Mouse (Mus musculus): ENCODE data around the gene Trim28.

Gene Trim28

DNA sequence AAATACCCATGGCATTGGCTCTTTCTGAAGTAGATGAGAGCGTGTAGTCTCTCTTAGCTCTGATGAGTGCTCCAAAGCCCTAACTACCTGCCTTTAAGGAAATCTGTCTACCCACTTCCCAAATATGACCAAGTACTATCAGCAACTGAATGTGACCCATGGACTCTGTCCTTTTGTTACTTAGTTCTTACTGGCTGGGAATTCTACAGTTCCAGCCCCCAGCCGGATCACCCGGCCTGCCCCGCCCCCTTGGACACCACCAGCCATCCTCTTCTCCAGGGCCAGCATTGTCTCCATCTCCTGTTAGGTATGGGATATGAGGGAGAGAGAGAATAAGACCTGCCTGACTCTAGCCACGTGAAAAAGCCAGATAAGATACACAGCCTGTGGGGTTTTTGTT lies 861 bp upstream of the Trim28 start, which contains the start of gene Slc27a5:
Gene Slc27a5, minus strand, starts transcription at position 140 of the 400 bp plus-strand sequence.
- DNase-seq (ENCODE audit: low spot score in 2 of 2): no peak

DNA sequence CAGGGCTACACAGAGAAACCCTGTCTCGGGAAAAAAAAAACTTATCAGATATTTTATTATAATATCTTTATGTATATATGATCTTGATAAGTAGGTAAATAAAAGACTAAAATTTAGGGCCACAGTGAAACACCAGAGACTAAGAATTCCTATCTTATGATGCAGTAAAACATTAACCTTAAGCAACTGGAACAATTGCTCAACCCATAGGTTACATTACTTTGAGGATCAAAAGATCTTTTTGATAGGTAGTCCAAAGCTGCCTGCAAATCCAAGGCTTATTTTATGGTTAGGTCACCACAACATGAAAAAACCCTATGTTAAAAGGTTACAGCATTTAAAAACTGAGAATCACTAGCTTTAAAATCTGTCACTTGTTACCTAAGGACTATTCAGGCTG lies 2.7 kb downstream of the Trim28 start:
- no peak for DNase-seq (ENCODE audit: low spot score in 2 of 2)

DNA sequence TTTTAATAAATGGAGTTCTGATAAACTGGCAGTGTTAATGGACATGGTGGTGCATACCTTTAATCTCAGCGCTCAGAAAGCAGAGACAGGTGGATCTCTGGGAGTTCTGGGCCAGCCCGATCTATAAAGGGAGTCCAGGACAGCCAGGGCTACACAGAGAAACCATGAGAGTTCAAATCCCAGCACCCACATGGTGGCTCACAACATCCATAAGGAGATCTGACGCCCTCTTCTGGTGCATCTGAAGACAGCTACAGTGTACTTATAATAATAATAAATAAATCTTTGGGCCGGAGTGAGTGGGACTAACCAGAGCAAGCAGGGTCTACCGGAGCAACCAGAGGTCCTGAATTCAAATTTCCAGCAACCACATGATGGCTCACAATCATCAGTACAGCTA lies 4.5 kb downstream of the Trim28 start:
- DNase-seq (ENCODE audit: low spot score in 2 of 2): no peak

DNA sequence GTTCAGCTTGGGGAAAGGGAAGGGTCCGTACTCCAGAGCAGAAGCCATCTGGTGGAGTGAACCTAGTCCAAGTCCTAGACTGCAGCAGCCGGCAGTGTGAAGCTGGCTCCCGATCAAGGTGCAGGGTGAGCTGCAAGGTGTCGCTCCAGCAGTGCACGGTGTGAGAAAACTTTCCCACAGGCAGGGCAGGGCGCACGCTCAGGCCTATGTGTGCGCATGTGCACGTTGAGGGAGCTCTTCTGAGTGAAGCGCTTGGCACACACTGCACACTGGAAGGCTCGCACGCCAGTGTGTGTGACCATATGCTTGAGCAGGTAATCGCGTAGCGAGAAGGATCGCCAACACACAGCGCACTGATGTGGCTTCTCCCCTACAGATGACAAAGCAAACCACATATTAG lies 7.1 kb downstream of the Trim28 start:
- DNase-seq (ENCODE audit: low spot score in 2 of 2): no peak

DNA sequence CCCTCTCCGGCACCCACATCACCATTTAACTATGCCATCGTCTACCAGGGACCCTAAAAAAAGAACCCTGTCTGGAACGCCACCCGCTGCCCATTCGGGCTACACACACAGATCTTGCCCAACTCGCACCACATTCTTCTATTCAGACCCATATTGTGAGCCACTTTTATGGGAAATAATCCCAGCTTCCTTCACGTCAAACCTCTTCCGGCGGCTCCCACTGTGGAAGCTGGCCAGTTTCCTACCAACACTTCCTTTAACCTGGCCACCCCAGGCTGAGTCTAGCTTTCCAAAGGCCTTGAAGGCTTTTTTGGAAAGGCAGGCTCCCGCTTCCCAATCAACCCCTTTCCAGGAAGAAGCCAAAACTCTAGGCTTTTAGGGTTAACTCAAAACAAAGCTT lies 7.6 kb downstream of the Trim28 start:
- no peak for DNase-seq (ENCODE audit: low spot score in 2 of 2)

DNA sequence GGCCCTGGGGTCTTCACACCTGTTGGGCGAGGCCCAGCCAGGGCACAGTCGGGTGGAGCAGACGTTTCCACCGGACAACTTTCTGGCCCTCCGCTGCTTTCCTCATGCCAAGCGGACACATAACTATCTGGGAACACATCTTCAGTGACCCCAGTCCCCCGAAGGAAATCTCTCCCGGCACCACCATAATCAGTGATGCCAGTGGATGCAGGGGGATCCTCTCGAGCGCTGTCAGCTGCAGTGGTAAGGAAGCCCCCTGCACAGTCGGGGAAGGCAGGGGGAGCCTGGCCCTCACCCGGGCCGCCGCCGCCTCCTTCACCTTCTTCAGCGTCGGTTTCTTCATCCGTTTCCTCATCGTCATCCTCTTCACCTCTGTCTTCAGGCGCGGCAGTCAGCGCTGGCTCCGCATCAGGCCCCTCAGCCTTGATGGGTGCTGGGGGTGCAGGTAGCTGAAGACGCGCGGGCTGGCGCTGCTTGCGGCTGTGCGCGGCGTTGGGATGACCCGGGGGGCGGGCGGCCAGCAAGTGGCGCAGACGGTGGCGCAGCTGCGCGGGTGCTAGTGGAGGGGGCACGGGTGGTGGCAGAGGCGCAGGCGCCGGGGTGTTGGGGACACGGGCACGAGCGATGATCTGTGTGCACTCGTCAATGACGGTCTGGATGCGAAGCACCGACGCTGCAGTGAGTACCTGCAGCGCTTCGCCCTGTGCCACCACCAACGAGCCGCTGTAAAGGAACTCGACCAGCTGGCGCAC lies 8.6 kb downstream of the Trim28 start:
- no peak for DNase-seq (ENCODE audit: low spot score in 2 of 2)

DNA sequence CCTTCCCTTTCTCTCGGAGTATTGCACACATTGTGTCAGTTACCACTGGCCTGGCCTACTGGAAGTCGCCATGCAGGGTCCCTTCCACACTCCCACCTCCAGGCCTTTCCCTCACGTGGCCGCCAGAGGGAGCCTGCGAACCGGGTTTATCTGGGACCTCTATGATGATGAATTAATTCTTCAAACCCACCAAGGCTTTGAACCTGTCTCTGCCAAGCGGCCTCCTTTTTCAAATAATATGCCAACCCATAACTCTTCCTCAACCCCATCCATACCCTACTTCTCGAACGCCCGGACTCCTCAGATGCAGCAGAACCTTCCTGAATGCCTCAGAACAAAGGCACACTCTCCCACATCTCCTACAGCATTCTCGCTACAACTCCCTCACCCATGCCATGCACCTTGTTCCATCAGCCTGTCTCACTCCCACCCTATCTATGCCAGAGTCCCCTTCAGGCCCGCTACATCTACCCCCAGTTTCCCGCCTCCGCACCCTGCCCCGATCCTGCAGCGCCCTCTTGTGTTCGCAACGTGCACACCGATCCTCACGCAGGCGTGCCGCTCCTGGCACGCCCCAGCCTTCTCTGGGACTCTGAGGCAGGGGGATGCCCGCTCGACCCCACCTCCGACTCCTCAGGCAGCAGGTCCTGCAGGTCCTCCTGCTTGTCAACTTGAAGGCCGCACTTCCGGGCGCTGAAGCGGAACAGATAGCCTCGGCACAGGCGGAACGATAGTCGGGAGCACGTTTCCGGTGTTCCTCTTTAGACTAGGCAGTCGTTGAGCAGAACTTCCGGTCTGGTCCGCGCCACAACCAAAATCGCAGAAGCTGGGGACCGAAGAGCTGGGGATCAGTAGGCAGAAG lies 10.5 kb downstream of the Trim28 start:
- DNase-seq (ENCODE audit: low spot score in 2 of 2): peak; percentile 82 to 90

DNA sequence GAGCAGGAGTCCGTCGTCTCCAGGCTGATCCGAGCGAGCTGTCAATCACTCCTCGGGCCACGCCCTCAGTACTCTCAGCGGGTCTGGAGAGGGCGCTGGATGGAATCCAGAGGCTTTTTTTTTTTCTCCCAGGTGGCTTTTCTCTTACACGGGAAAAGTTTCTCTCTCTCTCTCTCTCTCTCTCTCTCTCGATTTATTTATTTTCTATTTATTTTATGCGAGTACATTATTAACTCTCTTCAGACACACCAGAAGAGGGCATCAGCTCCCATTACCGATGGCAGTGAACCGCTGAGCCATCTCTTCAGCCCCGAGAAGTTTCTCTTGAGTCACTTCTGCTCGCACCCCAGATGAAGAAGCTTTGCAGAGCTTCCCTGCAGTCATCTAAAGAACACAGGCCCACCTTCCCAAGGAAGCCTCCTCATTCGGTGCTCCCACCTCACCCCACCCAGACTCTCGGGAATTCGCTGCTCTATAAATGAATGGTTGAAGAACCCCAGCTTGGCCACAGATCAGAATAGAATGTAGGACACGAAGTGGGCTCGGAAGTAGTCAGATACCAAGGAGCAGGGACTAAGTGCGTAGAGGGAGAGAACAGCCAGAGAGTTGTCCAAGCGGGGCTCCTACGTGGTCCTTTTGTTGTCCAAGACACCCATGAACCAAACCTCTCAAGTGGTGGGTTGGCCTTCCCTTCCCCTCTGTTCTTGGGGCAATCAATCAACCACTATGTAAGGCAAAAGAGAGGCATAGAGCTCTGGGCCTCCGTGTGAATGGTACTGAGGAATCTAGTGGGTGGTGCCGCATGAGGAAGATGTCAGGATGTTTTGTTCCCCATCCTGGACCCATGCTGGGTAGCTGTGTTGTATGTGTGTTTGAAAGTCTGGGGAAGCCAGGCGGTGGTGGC lies 11.3 kb downstream of the Trim28 start, which contains the start of gene Zbtb45:
Gene Zbtb45, minus strand, starts transcription at position 30 of the 904 bp plus-strand sequence.
- no peak for DNase-seq (ENCODE audit: low spot score in 2 of 2)

DNA sequence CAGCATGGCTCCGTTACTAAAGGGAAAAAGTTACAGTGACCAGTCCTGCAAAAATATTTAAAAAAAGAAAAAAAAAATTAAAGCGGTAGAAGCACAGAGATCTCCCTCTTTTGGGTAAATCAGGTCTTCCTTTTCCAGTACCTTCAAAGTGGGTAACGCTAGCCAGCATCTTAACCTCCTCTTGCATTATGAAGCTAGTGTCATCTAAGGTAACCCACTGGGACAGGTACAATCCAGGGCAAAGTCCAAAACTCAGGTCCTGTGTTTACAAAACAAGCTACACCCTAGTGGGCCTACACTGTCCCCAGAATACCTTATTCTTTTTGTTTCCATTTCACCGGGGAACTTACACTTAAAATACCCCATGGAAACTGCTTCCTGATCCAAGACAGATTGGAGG lies 14.8 kb downstream of the Trim28 start:
- no peak for DNase-seq (ENCODE audit: low spot score in 2 of 2)

DNA sequence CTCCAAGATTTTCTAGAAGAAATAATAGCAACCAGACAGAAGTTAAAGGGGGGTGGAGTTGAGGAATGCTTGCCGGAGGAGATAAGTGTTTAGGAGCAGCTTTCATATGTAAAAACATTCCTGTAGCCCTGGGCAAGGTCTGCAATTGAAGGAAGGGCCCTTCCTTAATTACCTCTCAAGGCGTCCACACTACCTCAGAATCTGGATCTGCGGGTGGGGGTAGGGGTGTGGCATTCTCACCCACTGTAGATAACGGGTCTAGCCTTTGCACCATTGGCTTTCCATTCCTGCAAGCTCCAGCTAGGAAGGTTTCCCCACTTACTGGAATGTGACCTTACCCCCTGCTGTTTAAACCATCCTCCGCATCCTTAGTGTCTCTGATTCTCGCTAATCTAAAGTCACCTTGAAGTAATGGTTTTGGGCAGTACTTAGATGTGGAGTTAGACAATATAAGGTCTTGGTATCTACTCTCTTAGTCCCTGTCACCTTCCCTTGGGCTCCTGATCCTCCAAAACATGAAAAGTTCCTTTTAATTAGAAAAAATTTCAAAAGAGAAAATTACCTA lies 15.4 kb downstream of the Trim28 start:
- DNase-seq (ENCODE audit: low spot score in 2 of 2): no peak

DNA sequence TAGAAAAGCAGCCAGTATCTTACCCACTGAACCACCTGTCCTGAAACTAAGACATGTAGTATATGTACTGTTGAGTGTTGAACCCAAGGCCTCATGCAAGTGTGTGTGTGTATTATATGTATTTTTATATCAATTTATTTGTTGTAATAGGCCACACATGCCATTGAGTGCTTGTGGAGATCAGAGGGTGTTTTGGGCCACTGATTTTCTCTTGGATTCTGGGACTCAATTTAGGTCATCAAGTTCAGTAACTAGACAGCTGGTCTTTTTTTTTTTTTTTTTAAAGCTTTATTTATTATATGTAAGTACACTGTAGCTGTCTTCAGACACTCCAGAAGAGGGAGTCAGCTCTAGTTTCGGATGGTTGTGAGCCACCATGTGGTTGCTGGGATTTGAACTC lies 16.3 kb downstream of the Trim28 start:
- DNase-seq (ENCODE audit: low spot score in 2 of 2): no peak

DNA sequence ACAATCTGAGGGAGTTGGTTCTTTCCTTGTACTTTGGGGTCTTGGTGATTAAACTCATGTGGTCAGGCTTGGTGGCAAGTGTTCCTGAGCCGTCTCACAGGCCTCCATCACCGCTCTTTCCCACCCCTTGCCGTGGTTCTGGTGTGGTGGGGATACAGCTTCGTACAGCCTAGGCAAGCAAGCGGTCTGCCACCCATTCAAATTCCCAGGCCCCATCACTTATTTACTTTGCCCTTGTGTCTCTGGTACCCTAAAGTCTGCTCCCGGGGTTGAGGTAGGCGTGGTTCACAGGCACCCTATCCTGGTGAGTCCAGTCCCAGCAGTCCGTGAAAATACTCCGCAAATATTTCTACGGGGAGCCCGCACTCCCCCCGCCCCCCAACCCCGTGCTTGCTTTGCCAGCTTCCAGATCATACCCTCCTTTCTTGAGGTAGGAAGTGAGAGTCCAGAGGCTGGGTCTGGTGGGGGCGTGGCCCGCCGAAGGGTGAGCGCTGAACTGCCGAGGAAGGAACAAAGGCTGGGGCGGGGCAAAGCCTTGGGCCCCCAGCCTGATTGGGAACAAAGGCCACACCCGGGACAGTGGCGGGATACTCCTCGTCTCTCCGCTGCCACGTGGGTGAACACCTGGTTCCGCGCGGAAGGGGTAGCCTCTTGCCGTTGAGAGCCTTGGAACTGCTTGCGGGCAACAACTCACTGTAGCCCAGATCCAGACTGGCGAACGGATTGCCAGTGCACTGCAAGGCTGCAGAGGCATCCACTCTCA lies 24.0 kb downstream of the Trim28 start:
- DNase-seq (ENCODE audit: low spot score in 2 of 2): peak; percentile 47 to 49

DNA sequence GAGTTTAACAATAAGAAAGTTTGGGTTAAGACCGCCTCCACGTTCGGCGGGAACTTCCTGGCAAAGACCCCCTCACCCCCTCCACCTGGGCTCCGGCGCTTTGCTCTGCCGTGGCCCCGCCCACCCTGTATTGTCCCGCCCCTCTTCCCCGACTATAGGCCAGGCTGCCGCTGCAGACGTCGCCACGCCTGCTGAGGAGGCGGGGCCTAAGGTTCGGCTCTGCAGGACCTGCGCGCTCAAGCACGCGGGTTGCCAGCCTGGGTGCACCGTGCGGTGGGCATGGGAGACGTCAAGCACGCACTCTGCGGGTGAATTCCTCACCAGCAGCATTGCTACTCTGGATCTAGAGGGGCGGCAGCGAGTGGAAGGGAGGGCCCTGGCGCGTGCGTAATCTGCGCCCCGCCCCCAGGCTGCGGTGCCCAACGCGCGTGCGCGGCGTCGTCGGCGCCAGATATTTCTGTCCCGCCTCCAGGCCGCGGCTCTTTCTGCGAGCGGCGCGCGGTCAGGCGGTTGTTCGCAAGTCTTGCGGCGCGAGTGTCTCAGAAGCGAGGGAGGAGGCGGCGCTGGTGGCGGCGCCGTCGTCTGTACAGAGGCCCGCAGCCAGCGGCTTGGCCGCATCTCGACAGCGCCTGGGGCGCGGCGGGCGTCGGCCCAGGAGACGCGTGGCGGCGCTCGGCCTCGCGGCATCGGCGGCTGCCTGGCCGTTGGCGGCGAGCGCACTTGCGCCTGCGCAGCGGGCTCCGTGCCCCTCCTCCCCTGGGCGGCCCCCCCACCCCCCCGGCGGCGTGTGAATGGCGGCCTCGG lies 25.2 kb downstream of the Trim28 start:
- peak; percentile 89 to 91 for DNase-seq (ENCODE audit: low spot score in 2 of 2)

DNA sequence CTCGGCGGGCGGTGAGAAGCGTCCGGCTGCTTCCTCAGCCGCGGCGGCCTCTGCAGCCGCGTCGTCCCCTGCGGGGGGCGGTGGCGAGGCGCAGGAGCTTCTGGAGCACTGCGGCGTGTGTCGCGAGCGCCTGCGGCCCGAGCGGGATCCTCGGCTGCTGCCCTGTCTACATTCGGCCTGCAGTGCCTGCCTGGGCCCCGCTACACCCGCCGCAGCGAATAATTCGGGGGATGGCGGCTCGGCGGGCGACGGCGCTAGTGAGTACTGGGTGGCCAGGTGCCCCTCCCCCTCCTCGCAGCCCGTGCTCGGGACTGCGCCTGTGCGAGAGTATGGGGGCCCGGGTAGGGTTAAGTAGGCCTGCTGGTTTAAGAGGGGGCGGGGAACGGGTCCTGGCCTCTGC lies 25.9 kb downstream of the Trim28 start:
- peak; percentile 50 to 65 for DNase-seq (ENCODE audit: low spot score in 2 of 2)

DNA sequence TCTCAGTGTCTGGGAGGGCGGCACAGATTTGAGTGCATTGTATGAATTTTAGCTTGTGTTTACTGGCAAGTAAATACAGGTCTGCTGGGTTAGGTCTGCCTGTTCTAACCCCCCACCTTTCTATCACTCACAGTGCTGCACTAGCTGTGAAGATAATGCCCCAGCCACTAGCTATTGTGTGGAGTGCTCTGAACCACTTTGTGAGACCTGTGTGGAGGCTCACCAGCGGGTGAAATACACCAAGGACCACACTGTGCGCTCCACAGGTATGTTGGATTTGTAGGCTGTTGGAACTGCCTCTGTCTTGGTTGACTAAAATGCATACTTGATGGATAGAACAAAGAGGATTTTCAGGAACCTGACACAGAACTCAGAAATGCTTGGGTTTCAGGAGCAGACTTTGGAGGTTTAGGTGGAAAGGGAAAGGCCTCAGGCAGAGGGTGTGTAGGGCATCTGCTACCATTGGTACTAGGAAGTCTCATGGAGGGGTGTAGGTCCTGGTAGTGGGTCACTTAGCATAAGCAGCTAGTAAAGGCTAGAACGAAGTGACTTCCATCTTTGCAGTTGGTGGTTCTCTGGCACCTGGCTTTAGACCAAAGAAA lies 26.7 kb downstream of the Trim28 start:
- no peak for DNase-seq (ENCODE audit: low spot score in 2 of 2)

DNA sequence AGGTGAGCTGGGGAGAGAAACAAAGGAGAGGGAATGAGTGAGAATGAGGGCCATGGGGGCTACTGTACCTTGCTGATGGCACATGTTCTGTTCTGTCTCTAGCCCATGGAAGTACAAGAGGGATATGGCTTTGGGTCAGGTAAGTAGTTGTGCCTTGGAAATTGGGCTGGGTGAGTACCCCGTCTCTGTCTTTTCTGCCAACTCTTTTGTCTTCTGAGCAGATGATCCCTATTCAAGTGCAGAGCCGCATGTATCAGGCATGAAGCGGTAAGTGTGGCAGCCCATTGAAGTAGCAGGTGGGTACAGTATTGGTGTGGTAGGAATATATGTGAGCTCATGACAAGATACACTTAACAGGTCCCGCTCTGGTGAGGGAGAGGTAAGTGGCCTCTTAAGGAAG lies 30.1 kb downstream of the Trim28 start:
- no peak for DNase-seq (ENCODE audit: low spot score in 2 of 2)

DNA sequence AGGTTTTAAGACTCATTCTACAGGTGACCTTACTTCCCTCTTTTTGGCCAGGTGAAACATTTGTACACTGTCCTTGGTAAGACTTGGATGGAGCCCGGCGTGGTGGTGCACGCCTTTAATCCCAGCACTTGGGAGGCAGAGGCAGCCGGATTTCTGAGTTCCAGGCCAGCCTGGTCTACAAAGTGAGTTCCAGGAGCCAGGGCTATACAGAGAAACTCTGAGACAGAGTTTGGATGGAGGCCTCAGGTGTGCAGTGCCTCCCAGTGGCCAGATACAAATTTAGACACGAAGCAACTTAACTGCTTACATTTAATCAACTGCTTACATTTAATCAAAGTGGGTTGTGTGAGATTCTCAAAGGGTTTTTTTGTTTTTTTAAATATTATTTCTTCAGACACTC lies 32.2 kb downstream of the Trim28 start:
- no peak for DNase-seq (ENCODE audit: low spot score in 2 of 2)

DNA sequence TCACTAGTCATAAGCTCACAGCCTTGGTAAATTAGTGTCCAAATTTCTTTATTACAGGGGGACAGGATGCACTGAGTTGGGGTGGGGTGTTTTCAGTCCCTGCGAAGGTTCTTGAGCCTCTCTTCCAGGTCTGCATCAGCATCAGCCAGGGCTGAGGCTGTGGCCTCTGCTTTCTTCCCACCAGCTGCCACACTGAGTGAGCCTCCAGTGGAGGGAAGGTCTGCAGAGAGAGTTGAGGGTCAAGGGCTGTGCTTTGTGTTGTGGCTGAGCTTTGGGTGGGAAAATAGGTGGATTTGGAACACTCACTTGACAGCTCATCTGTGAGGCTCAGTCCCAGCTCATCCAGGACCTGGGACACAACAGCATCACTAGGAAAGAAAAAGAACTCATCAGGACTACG lies 33.1 kb downstream of the Trim28 start:
- no peak for DNase-seq (ENCODE audit: low spot score in 2 of 2)

DNA sequence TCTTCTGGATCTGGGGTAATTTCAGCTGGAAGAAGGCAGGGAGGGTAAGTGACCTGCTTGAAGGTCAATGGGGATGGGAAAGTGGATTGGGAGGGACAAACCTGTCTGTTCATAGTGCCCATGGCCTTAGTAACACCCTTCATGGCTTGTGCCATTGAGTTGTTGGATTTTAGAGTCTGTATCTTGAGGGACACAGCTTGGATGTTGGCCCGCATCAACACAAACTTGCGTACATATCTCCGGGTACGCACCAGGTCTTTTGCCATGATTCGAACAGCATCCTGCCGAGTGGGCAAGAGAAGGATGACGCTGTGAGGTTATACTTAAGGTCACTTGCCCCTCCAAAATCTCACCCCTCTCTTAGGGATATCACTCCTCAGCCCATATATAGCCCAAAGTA lies 33.6 kb downstream of the Trim28 start:
- no peak for DNase-seq (ENCODE audit: low spot score in 2 of 2)
